Mouse (Mus musculus): ENCODE measurements around the gene Mbd3. TPM values are rescaled to one million over a fixed set of nuclear protein-coding genes. Genes with fewer than 3 reads are reported as not detected.

The Mbd3 gene
- total RNA-seq, 1 experiment from 2014 or later: 89.6 TPM

DNA sequence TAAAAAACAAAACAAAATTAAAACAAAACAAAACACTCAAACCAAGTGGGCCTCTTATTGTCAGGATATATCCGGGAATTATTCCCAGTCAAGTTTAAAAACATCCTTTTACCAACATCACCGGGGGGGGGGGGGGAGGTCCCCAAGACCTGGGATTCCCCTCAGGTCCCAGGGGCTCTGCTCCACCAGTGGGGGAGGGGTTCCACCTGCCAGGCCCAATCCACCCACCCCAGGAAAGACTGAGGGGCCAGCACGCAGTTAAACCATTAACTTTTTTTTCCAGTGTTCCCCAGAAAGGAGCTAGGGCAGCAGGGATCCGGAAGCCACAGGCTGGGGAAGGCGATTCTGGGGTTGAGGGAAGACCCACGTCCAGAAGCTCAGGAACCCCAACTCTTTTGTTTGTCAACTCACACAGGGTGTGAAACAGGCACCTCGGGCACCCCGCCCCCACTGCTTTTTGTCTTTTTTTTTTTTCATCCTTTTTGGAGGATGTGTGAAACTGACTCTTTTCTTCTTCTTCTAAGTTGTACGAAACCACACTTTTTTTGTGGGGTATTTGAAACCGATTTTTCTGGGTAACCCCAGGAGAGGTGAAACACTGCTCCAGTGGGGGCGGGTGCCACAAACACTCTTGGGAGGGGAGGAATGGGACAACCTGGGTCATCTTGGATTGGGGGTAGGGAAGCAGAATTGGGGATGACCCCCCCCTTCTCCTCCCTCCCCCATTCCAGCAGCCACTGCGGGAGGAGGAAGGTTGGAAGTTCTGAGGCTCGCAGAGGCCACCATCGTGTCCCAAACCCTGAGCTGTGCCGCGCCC lies 32.4 kb upstream of the Mbd3 start:
- ATAC-seq (replicated peaks in 1 of 2; ENCODE audit: insufficient read depth in 1 of 2, low FRiP score in 2 of 2, low TSS enrichment in 1 of 2, low read depth in 1 of 2, poor library complexity in 2 of 2, severe bottlenecking in 2 of 2): no peak

DNA sequence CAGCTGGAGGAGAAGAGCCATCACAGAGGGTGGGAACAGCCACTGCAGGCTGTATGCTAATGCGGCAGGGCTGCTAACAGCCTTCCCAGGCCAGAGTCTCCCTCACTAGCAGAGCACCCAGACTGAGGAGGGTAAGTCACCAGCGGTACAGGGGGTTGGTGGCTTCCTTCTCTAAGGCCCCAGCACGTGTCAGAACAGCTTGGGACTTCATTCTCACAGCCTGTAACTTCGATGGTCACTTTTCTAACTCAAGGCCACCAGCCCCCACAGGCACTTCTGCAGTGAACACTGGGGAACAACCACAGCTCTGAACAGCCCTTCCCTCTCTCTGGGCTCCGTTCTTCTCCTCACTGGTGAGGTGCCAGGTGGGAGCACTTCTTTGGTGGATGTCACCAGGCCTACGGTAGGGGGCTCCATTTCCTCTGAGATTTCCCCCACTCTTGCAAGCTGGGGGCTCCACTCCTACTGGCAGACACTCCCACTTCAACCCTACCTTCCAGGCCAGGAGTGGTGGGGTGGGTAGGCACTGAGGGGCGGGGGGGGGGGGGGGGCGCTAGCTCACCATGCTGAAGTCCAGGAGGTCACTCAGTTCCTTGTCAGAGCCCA lies 31.1 kb upstream of the Mbd3 start:
- no peak for ATAC-seq (replicated peaks in 1 of 2; ENCODE audit: insufficient read depth in 1 of 2, low FRiP score in 2 of 2, low TSS enrichment in 1 of 2, low read depth in 1 of 2, poor library complexity in 2 of 2, severe bottlenecking in 2 of 2)

- no peak for ATAC-seq (replicated peaks in 1 of 2; ENCODE audit: insufficient read depth in 1 of 2, low FRiP score in 2 of 2, low TSS enrichment in 1 of 2, low read depth in 1 of 2, poor library complexity in 2 of 2, severe bottlenecking in 2 of 2)
Measured at GRCm38 (mm10) chr10:80429800-80430199, 30.4 kb upstream of the Mbd3 start.

GRCm38 (mm10) chr10:80425041-80425440 lies 25.7 kb upstream of the Mbd3 start:
- no peak for ATAC-seq (replicated peaks in 1 of 2; ENCODE audit: insufficient read depth in 1 of 2, low FRiP score in 2 of 2, low TSS enrichment in 1 of 2, low read depth in 1 of 2, poor library complexity in 2 of 2, severe bottlenecking in 2 of 2)

- ATAC-seq (replicated peaks in 1 of 2; ENCODE audit: insufficient read depth in 1 of 2, low FRiP score in 2 of 2, low TSS enrichment in 1 of 2, low read depth in 1 of 2, poor library complexity in 2 of 2, severe bottlenecking in 2 of 2): no peak
Measured at GRCm38 (mm10) chr10:80423562-80423961, 24.2 kb upstream of the Mbd3 start.

DNA sequence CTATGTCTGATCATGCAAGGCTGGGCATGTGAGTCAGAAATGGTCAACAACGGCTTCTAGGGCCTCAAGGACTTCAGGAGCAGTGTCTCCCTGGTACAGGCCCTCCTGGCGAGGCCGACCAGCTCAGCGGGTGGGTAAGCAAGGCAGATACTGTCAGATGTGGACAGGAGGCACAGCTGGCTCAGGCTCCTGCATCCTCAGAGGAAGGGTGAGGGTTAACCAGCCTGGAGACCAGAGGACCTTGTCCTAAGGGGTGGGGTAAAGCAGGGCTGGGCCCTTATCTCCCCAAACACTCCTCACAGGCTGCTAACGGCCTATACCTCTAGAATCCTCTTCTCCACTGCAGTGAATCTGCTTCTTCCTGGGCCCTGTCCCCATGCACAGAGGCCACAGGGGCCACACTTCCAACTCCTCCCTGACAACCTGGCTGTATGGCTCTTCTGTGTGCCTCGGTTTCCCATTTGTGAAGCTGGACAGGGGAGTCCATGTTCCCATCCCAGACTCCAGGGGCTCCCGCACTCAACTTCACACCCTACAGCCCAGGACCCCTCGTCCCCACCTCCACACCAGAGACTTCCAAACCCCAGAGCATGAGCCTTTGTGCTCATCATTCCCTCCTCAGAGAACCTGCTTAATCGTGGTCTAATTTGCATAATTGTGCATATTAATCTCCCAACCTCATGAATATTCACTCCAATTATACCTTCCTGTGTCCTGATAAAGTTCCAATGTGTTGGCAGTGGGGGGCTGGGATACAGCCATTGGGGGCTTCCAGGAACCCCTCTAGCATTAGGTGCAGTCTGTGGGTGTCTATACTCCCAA lies 22.5 kb upstream of the Mbd3 start:
- ATAC-seq (replicated peaks in 1 of 2; ENCODE audit: insufficient read depth in 1 of 2, low FRiP score in 2 of 2, low TSS enrichment in 1 of 2, low read depth in 1 of 2, poor library complexity in 2 of 2, severe bottlenecking in 2 of 2): no peak

GRCm38 (mm10) chr10:80421208-80421607 lies 21.9 kb upstream of the Mbd3 start:
- ATAC-seq (replicated peaks in 1 of 2; ENCODE audit: insufficient read depth in 1 of 2, low FRiP score in 2 of 2, low TSS enrichment in 1 of 2, low read depth in 1 of 2, poor library complexity in 2 of 2, severe bottlenecking in 2 of 2): no peak

- ATAC-seq (replicated peaks in 1 of 2; ENCODE audit: insufficient read depth in 1 of 2, low FRiP score in 2 of 2, low TSS enrichment in 1 of 2, low read depth in 1 of 2, poor library complexity in 2 of 2, severe bottlenecking in 2 of 2): no peak
Measured at GRCm38 (mm10) chr10:80420729-80421128, 21.4 kb upstream of the Mbd3 start.

GRCm38 (mm10) chr10:80419419-80419818 lies 20.1 kb upstream of the Mbd3 start:
- no peak for ATAC-seq (replicated peaks in 1 of 2; ENCODE audit: insufficient read depth in 1 of 2, low FRiP score in 2 of 2, low TSS enrichment in 1 of 2, low read depth in 1 of 2, poor library complexity in 2 of 2, severe bottlenecking in 2 of 2)

DNA sequence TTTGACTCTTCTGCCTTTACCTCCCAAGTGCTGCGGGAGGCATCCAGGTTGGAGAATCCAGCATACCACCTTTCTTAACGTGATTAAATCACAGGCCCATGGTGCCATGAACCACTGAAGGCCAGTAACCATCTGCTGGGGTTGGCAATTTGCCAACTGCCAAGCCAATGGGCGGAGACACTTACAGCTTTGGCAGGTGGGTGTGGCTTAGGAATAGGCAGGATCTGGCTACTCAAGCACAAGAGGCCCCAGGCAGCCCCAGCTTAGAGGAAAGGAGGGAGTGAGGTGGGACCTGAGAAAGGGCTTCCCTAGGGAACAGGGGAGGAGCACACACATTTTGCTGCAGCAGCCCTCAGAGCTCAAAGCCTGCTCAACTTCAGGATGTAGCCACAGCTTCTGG lies 19.0 kb upstream of the Mbd3 start:
- no peak for ATAC-seq (replicated peaks in 1 of 2; ENCODE audit: insufficient read depth in 1 of 2, low FRiP score in 2 of 2, low TSS enrichment in 1 of 2, low read depth in 1 of 2, poor library complexity in 2 of 2, severe bottlenecking in 2 of 2)

- ATAC-seq (replicated peaks in 1 of 2; ENCODE audit: insufficient read depth in 1 of 2, low FRiP score in 2 of 2, low TSS enrichment in 1 of 2, low read depth in 1 of 2, poor library complexity in 2 of 2, severe bottlenecking in 2 of 2): no peak
Measured at GRCm38 (mm10) chr10:80417841-80418240, 18.5 kb upstream of the Mbd3 start.

- no peak for ATAC-seq (replicated peaks in 1 of 2; ENCODE audit: insufficient read depth in 1 of 2, low FRiP score in 2 of 2, low TSS enrichment in 1 of 2, low read depth in 1 of 2, poor library complexity in 2 of 2, severe bottlenecking in 2 of 2)
Measured at GRCm38 (mm10) chr10:80417371-80417770, 18.0 kb upstream of the Mbd3 start.

DNA sequence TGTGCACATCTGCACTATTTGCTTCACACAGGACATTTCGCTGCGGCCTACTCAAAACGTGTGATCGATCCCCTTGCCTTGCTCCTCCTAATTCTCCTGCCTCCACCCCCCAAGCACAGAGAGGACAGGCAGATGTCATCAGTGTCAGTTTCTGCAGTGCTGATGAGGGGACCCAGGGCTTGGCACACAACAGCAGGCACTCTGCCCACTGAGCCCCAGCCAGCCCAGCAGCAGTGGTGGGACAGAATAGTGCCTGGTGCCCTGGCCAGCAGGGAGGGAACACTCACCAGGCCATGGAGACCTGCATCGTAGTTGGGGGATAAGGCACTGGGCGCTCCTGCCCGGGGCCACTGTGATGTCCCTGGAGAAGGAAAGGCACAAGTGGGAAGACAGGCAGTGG lies 16.2 kb upstream of the Mbd3 start:
- no peak for ATAC-seq (replicated peaks in 1 of 2; ENCODE audit: insufficient read depth in 1 of 2, low FRiP score in 2 of 2, low TSS enrichment in 1 of 2, low read depth in 1 of 2, poor library complexity in 2 of 2, severe bottlenecking in 2 of 2)

DNA sequence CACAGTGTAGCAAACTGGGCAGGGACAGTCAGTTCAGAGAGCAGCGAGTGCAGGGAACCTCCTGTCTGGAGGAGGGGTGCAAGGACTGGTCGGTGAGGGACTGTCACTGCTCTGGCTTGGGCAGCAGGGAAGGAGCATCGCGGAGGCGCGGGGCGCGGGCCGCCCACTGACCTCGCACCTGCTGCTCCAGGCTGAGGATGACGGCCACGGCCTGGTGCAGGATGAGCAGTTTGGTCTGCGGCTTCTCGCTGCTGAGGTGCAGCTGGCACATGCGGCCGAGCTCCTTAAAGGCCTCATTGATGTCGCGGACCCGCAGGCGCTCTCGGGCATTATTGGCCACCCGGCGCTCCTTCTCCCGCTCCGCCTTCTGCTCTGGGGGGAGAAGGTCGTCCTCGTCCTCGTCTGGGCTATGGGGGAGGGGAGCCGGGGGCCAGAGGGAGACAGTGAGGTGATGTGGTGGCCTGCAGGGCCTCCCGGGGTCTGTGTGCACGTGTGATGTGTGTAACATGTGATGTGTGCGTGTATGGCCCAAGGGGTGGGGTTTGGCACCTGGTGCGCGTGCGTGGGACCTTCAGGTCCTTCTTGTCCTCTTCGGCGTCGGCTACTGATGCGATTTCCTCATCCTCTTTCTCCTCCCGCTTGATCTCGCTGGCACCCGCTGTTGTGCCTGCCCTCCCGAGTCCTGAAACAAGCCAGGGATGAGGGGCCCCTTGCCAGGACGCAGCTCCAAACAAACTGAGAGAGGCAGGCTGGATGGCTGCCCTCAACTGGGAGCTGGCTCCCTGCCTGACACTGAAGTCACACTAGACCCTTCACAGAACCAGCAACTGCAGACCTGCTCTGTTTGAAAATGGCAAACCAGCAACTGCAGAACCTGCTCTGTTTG lies 13.5 kb upstream of the Mbd3 start:
- ATAC-seq (replicated peaks in 1 of 2; ENCODE audit: insufficient read depth in 1 of 2, low FRiP score in 2 of 2, low TSS enrichment in 1 of 2, low read depth in 1 of 2, poor library complexity in 2 of 2, severe bottlenecking in 2 of 2): no peak

GRCm38 (mm10) chr10:80407924-80408323 lies 8.6 kb upstream of the Mbd3 start:
- no peak for ATAC-seq (replicated peaks in 1 of 2; ENCODE audit: insufficient read depth in 1 of 2, low FRiP score in 2 of 2, low TSS enrichment in 1 of 2, low read depth in 1 of 2, poor library complexity in 2 of 2, severe bottlenecking in 2 of 2)

DNA sequence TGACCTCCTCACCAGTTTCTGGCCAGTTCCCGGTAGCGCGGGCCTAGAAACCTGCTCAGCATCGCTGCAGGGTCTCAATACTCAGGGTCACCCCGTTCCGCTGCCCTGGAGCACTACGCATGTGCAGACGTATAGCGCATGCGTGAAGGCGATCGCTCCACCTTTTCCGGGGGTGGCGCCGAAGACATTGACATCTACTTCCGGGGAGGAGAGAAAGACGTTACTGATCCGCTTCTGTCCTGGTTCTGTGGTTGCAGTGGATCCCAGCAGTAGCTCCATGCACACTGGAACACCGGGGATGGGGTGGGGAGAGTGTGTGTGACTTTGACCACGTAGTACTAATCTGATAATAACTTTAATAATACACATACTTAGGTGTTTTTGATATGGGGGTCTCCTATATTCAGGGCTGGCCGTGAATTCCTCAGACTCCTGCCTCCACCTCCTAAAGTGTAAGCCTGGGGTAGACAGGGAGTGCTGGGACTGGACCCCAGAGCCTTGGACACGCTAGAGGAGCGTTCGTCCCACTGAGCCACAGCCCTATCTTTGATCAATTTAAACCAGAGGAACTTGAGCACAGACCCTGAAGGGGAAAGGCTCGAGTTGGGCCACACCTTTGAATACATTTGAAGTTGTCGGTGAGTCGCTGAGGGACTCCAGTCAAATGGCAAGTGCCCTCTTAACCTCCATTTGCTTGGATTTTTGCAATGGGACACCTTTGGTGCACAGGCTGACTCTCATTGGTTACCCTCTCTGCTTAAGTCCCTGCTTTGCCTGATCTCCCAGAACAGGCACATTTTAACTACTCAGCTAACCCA lies 7.5 kb upstream of the Mbd3 start, which contains the start of gene Uqcr11:
TSS of gene Uqcr11 (minus strand) at position 147 of the 818 bp plus-strand sequence.
- ATAC-seq (replicated peaks in 1 of 2; ENCODE audit: insufficient read depth in 1 of 2, low FRiP score in 2 of 2, low TSS enrichment in 1 of 2, low read depth in 1 of 2, poor library complexity in 2 of 2, severe bottlenecking in 2 of 2): peak; percentile 85 to 91

All from hematopoietic stem cell, adult 5-6 weeks (primary cell).